Mouse (Mus musculus): ENCODE measurements around the gene Zfp385c.
"Not testable (repeated sequence)": the region's sequence is repeated elsewhere in the genome, so short reads cannot be mapped to it uniquely, and the experiment has no call there.

Gene Zfp385c

GRCm38 (mm10) chr11:100690389-100690788 is 1.9 kb downstream of the Zfp385c start:
- no peak for DNase-seq (ENCODE audit: low read depth)

GRCm38 (mm10) chr11:100688443-100688842 is 3.8 kb downstream of the Zfp385c start:
- no peak for DNase-seq (ENCODE audit: low read depth)

GRCm38 (mm10) chr11:100687265-100687664 is 5.0 kb downstream of the Zfp385c start:
- DNase-seq (ENCODE audit: low read depth) = no peak

- no peak for DNase-seq (ENCODE audit: low read depth)
These were observed 6.9 kb downstream of the Zfp385c start for GRCm38 (mm10) chr11:100685371-100685770.

GRCm38 (mm10) chr11:100684084-100684483 is 8.2 kb downstream of the Zfp385c start:
- DNase-seq (ENCODE audit: low read depth) = no peak

GRCm38 (mm10) chr11:100682526-100682925 is 9.7 kb downstream of the Zfp385c start:
- DNase-seq (ENCODE audit: low read depth) = no peak

- DNase-seq (ENCODE audit: low read depth) = no peak
These were observed 10.4 kb downstream of the Zfp385c start for GRCm38 (mm10) chr11:100681826-100682225.

- DNase-seq (ENCODE audit: low read depth) = no peak
These were observed 14.4 kb downstream of the Zfp385c start for GRCm38 (mm10) chr11:100677810-100678209.

- DNase-seq (ENCODE audit: low read depth) = no peak
These were observed 19.1 kb downstream of the Zfp385c start for GRCm38 (mm10) chr11:100673169-100673568.

- no peak for DNase-seq (ENCODE audit: low read depth)
These were observed 20.3 kb downstream of the Zfp385c start for GRCm38 (mm10) chr11:100671956-100672355.

- DNase-seq (ENCODE audit: low read depth) = no peak
These were observed 21.2 kb downstream of the Zfp385c start for GRCm38 (mm10) chr11:100671049-100671448.

GRCm38 (mm10) chr11:100659806-100660205 is 32.4 kb downstream of the Zfp385c start:
- no peak for DNase-seq (ENCODE audit: low read depth)

- no peak for DNase-seq (ENCODE audit: low read depth)
These were observed 35.8 kb downstream of the Zfp385c start for GRCm38 (mm10) chr11:100656458-100656857.

- DNase-seq (ENCODE audit: low read depth) = not testable (repeated sequence)
These were observed 36.7 kb downstream of the Zfp385c start for GRCm38 (mm10) chr11:100655589-100655988.

- DNase-seq (ENCODE audit: low read depth) = no peak
These were observed 40.5 kb downstream of the Zfp385c start for GRCm38 (mm10) chr11:100651748-100652147.

- DNase-seq (ENCODE audit: low read depth) = no peak
These were observed 41.0 kb downstream of the Zfp385c start for GRCm38 (mm10) chr11:100651205-100651604.

GRCm38 (mm10) chr11:100648405-100648804 is 43.9 kb downstream of the Zfp385c start:
- no peak for DNase-seq (ENCODE audit: low read depth)

- no peak for DNase-seq (ENCODE audit: low read depth)
These were observed 46.0 kb downstream of the Zfp385c start for GRCm38 (mm10) chr11:100646265-100646664.

GRCm38 (mm10) chr11:100643612-100644575 is 48.4 kb downstream of the Zfp385c start:
- DNase-seq (ENCODE audit: low read depth) = no peak

- no peak for DNase-seq (ENCODE audit: low read depth)
These were observed 51.9 kb downstream of the Zfp385c start for GRCm38 (mm10) chr11:100640159-100640906.

GRCm38 (mm10) chr11:100634530-100634929 is 57.7 kb downstream of the Zfp385c start:
- DNase-seq (ENCODE audit: low read depth) = no peak

GRCm38 (mm10) chr11:100628862-100629352 is 63.3 kb downstream of the Zfp385c start:
- no peak for DNase-seq (ENCODE audit: low read depth)

- DNase-seq (ENCODE audit: low read depth) = no peak
These were observed 64.2 kb downstream of the Zfp385c start for GRCm38 (mm10) chr11:100628056-100628455.

Data from fibroblast of lung, adult 2 months (primary cell).